Mouse (Mus musculus) CH12.LX (cell line): Measurements from ENCODE around the gene Stk32b.

ENCODE experiments used
- CHD2 ChIP-seq: IDR thresholded peaks from 2 replicates; pipeline ENCODE4 v1.6.1; 2011; ENCODE audit warnings: low read length, improper control_type of control experiment
- CTCF ChIP-seq, 2 experiments: IDR thresholded peaks in 1 of 2; conservative IDR thresholded peaks in 1 of 2; 2 replicates each; pipeline ENCODE4 v1.5.1; 2011 to 2012; ENCODE audit warnings: low read depth in 2 of 2, low read length in 2 of 2, improper control_type of control experiment in 1 of 2, inconsistent platforms in 1 of 2, mild to moderate bottlenecking in 1 of 2, moderate library complexity in 1 of 2
- ELF1 ChIP-seq: IDR thresholded peaks from 2 replicates; pipeline ENCODE4 v1.6.1; 2014; ENCODE audit warnings: low read depth, mild to moderate bottlenecking, inconsistent platforms, low read length, improper control_type of control experiment
- EP300 ChIP-seq: IDR thresholded peaks from 2 replicates; pipeline ENCODE4 v1.6.1; 2011; ENCODE audit warnings: low read length, improper control_type of control experiment
- MAX ChIP-seq: IDR thresholded peaks from 2 replicates; pipeline ENCODE4 v1.6.1; 2011; ENCODE audit warnings: low read length, improper control_type of control experiment
- MEF2A ChIP-seq: IDR thresholded peaks from 2 replicates; pipeline ENCODE4 v1.6.1; 2014; ENCODE audit warnings: low read depth, mild to moderate bottlenecking, inconsistent platforms, low read length, improper control_type of control experiment, borderline replicate concordance
- NELFE ChIP-seq: IDR thresholded peaks from 2 replicates; pipeline ENCODE4 v1.6.1; 2011; ENCODE audit warnings: low read depth, low read length, improper control_type of control experiment
- TBP ChIP-seq: conservative IDR thresholded peaks from 2 replicates; pipeline ENCODE4 v1.6.1; 2011; ENCODE audit warnings: low read depth, low read length, improper control_type of control experiment
- ZNF384 ChIP-seq: IDR thresholded peaks from 2 replicates; pipeline ENCODE4 v1.6.1; 2012; ENCODE audit warnings: low read depth, low read length, improper control_type of control experiment, inconsistent platforms

DNA sequence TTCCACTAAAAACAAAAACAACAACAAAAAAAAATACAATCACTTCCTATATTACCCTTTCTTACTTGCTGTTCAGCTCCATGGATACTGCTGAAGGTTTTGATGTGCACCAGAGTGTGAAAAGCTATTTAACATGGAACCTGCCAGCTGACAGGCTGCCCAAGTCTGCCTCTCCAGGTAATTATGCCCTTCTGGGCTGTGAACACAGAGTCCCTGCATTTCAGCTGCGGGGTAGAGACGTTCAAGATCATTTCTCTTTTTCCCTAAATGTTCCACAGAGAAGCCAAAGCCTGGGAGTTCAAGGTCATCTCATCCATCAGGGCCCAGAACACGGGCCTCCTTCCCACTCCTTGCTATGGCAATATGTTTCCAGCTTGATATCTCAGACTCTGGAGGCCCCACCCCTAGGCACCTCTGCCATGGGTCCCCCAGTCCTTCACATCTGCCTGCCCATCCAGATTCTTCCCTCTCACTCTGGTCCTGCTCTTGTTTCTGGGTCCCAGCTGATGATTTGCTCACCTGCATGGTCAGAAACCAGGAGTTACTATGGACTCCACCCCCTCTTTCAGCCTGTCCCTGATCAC, 244.9 kb downstream of the Stk32b start:
- TF ChIP-seq ZNF384 (no peak), NELFE (no peak), EP300 (no peak), CTCF (conservative IDR thresholded peaks at IDR 0.05 in 1 of 2, IDR thresholded peaks at IDR 0.05 in 1 of 2; ENCODE audit: low read depth in 2 of 2, low read length in 2 of 2) (no peak), MEF2A (no peak), TBP (no peak), CHD2 (no peak), MAX (no peak), ELF1 (no peak)
